Mouse (Mus musculus): ENCODE results near the gene Fam92b. TPM values are rescaled to one million over a fixed set of nuclear protein-coding genes. Genes with fewer than 3 reads are reported as not detected.

The Fam92b gene
- total RNA-seq, 2 experiments from 2014 or later, result not detected

DNA sequence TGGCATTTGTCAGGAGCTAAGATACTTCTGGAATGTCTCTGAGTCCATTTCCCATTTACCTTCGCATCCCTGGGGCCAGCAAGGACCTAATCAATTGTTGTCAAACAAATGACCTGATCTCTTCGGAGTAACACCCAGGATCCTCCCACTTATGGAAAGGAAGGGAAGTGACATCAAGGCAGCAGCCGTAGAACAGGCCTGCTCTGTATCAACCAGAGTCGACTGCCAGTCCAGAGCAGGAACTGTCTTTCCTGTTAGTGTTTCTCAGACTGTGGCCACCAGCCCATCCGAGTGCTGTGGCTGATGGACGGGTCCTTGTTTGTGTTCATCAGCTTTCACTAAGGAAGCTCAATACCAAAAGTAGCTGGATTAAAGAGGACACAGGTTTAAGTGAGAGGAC lies 53.0 kb downstream of the Fam92b start:
- DNase-seq, result no peak
- intact Hi-C loops (cut with DNase I; ENCODE audit: low total_unique reads), result no loop called here

DNA sequence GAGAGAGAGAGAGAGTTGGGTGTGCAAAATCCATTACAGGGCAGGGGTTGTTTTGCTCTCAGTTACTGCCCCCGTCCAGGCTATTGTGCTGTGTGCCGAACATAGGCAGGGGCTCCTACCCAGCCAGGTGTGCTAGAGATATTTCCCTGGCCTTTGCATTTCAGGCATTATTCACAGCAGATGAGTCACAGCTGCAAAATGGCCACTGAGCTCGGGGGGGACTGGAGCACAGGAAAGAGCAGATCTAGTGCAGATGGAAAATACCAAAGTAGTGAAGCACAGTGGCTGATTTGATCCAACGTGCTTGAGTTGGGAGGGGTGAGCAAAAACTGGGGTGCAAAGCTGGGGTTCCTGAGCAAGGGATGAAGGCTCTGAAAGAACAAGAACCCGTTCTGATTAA lies 56.3 kb downstream of the Fam92b start:
- no peak for DNase-seq
- intact Hi-C loops (cut with DNase I; ENCODE audit: low total_unique reads), result no loop called here

DNA sequence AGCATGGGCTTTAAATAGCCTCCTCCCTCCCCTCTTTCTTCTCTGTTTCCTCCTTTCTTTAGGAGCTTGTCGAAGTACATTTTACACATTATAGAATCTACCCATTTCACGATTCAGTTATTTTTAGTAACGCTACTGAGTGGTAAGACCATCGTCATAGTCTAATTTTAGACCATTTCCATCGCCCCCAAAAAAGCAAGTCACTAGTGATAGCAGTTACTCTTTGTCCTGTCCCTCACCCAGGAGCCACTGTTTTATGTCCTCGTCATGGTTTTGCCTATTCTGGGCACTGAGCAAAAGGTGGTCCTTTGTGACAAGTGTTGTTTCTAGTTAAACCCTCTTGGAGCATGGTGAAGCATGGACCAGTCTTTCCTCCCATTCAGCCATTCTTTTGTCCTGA lies 57.3 kb downstream of the Fam92b start:
- no peak for DNase-seq
- intact Hi-C loops (cut with DNase I; ENCODE audit: low total_unique reads), result no loop called here

DNA sequence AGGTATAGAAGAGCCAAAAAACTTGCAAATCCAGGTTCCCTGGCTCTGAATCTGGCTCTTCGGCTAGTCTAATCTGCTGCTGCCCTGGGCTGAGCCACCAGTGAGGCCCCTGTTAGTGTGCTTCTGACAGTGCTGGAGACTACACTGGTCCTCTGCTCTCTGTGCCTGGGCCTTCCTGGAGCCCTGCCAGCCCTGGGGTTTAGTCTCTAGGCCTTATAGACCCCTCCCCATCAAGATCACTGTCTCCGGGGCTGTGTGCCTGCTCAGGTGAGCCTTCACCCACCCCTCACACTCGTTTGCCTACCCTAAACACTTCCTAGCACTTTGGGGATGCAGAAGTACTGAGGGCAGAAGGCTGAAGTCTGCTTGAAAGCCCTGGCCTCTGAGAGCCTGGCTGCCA lies 57.8 kb downstream of the Fam92b start:
- intact Hi-C loops (cut with DNase I; ENCODE audit: low total_unique reads), result no loop called here
- DNase-seq, result no peak

DNA sequence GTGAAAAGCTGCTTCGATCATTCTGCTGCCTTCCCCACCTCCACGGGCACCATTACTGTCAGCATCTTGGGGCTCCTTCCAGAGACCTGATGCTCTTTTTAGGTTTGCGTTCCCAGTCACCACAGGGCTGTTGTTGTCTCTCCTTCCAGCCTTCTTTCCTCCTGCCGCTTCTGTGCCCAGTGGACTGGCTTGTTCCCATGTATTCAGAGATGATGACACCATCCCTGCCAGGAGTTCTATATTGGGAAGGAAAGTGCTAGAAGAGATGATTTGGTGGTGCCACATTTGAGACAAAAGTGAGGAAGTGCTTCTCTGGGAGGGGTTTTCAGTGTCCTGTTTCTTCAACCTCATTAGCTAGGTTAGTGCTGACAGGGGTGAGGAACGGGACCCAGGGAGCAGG lies 58.4 kb downstream of the Fam92b start:
- intact Hi-C loops (cut with DNase I; ENCODE audit: low total_unique reads), result no loop called here
- no peak for DNase-seq

DNA sequence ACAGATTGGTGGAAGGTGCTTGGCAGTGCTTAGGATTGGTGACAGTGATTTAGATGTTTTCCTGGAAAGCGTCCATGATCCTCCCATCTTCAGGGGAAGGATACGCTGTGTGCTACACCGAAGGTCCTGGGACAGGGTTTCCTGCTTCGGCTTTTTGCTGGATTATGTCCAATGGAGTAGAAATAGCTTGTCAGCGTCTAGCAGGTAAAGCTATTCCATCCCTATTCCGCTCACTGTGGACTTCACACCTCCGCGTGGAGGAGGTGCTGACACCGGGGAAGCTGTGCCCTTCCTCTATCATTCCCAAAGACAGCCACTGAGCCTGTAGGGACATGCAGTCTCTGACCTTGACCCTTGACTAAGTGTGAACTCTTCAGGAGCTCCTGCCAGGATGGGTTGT lies 59.1 kb downstream of the Fam92b start:
- intact Hi-C loops (cut with DNase I; ENCODE audit: low total_unique reads), result no loop called here
- DNase-seq, result no peak

DNA sequence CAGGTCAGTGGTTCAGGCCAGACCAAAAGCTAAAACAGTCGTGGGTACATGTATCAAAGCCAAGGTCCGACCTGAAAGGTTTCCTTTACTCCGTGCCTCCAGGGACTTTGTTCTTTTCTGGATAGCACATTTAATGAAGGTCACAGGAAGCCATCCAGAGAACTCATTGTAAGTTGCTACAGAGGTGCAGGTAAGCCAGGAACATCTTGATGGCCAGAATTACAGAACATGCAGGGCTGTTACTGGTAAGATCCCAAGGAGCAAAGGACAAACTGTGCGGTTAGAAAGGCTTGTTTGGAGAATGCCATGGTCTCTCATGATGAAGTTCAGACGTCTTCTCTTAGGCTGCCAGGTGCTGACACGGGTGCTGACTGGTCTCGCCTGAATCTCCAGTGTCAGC lies 60.7 kb downstream of the Fam92b start:
- no peak for DNase-seq
- intact Hi-C loops (cut with DNase I; ENCODE audit: low total_unique reads), result no loop called here

Other genes starting within 250 kb of the Fam92b start
- gene Crispld2, start 185.0 kb downstream of the Fam92b start, total RNA-seq (2021), result 1 to 10 TPM; 5.7 to 5.9 TPM
- gene Zdhhc7, start 76.0 kb downstream of the Fam92b start, total RNA-seq (2021), result 10 to 100 TPM; 21.0 to 21.2 TPM
- gene 6430548M08Rik, start 63.3 kb downstream of the Fam92b start, total RNA-seq (2021), result 10 to 100 TPM; 16.7 to 20.3 TPM
- gene Gse1, start 51.0 kb upstream of the Fam92b start, total RNA-seq (2021), result 10 to 100 TPM; 22.7 to 28.7 TPM